Mouse (Mus musculus): Measurements from ENCODE around the gene Ak7. TPM values are rescaled to one million over a fixed set of nuclear protein-coding genes. Genes with fewer than 3 reads are reported as not detected.
A peak's percentile ranks its signal among the peaks of the same experiment; 100 is the strongest.

Gene Ak7
- total and polyA plus RNA-seq, 2 experiments = 0.09 TPM; not detected in 1

- no peaks in the 10 kb centered on the region for H3K4me1 ChIP-seq (ENCODE audit: control insufficient read depth, insufficient read depth, low read length)
- no peaks in the 10 kb centered on the region for H3K36me3 ChIP-seq (ENCODE audit: control insufficient read depth, insufficient read depth, low read length)
- no peaks in the 10 kb centered on the region for H3K27me3 ChIP-seq (ENCODE audit: control insufficient read depth, insufficient read depth, low read length)
- TF ChIP-seq CTCF (IDR thresholded peaks at IDR 0.05; ENCODE audit: low read depth, low read length) = peak; percentile 61
- no peak for TF ChIP-seq POLR2A (IDR thresholded peaks at IDR 0.05; ENCODE audit: extremely low read depth, insufficient read depth, low read length)
- no peaks in the 10 kb centered on the region for H3K79me2 ChIP-seq (ENCODE audit: control insufficient read depth, insufficient read depth, low read length)
- no peak overlapping the region for H3K4me3 ChIP-seq (ENCODE audit: insufficient read depth, low read depth, low read length)
- 4% methylated on average over 5 of the region's 5 CpGs for WGBS
- DNase-seq (ENCODE audit: extremely low read depth, low read depth, low spot score) = peak; percentile 50
- H3K9ac ChIP-seq (ENCODE audit: low read depth, low read length) = no peak overlapping the region
- H3K27ac ChIP-seq (replicated peaks; ENCODE audit: insufficient read depth, low read depth, low read length) = no peak overlapping the region
These were observed 16.9 kb downstream of the Ak7 start for GRCm38 (mm10) chr12:105722657-105723056.

GRCm38 (mm10) chr12:105724616-105725015, 18.8 kb downstream of the Ak7 start:
- Histone ChIP-seq H3K4me1 (ENCODE audit: control insufficient read depth, insufficient read depth, low read length) (peaks cover 6% of the 10 kb centered on the region; the same call in 1 of the 2 replicates), H3K36me3 (ENCODE audit: control insufficient read depth, insufficient read depth, low read length) (no peaks in the 10 kb centered on the region), H3K9ac (ENCODE audit: low read depth, low read length) (no peak overlapping the region), H3K4me3 (ENCODE audit: insufficient read depth, low read depth, low read length) (no peak overlapping the region), H3K27me3 (ENCODE audit: control insufficient read depth, insufficient read depth, low read length) (no peaks in the 10 kb centered on the region), H3K79me2 (ENCODE audit: control insufficient read depth, insufficient read depth, low read length) (no peaks in the 10 kb centered on the region), H3K27ac (replicated peaks; ENCODE audit: insufficient read depth, low read depth, low read length) (no peak overlapping the region)
- no peak for DNase-seq (ENCODE audit: extremely low read depth, low read depth, low spot score)
- WGBS = 32% methylated on average over 1 of the region's 1 CpGs
- TF ChIP-seq CTCF (IDR thresholded peaks at IDR 0.05; ENCODE audit: low read depth, low read length) (no peak), POLR2A (IDR thresholded peaks at IDR 0.05; ENCODE audit: extremely low read depth, insufficient read depth, low read length) (no peak)

GRCm38 (mm10) chr12:105725736-105726135, 20.0 kb downstream of the Ak7 start:
- peaks cover 7% of the 10 kb centered on the region for H3K4me1 ChIP-seq (ENCODE audit: control insufficient read depth, insufficient read depth, low read length)
- 79% methylated on average over 13 of the region's 13 CpGs for WGBS
- H3K9ac ChIP-seq (ENCODE audit: low read depth, low read length) = no peak overlapping the region
- H3K4me3 ChIP-seq (ENCODE audit: insufficient read depth, low read depth, low read length) = no peak overlapping the region
- no peak overlapping the region for H3K27ac ChIP-seq (replicated peaks; ENCODE audit: insufficient read depth, low read depth, low read length)
- H3K27me3 ChIP-seq (ENCODE audit: control insufficient read depth, insufficient read depth, low read length) = no peaks in the 10 kb centered on the region
- no peak for DNase-seq (ENCODE audit: extremely low read depth, low read depth, low spot score)
- no peaks in the 10 kb centered on the region for H3K36me3 ChIP-seq (ENCODE audit: control insufficient read depth, insufficient read depth, low read length)
- TF ChIP-seq CTCF (IDR thresholded peaks at IDR 0.05; ENCODE audit: low read depth, low read length) (no peak), POLR2A (IDR thresholded peaks at IDR 0.05; ENCODE audit: extremely low read depth, insufficient read depth, low read length) (no peak)
- no peaks in the 10 kb centered on the region for H3K79me2 ChIP-seq (ENCODE audit: control insufficient read depth, insufficient read depth, low read length)

GRCm38 (mm10) chr12:105727268-105727667, 21.5 kb downstream of the Ak7 start:
- Histone ChIP-seq H3K4me1 (ENCODE audit: control insufficient read depth, insufficient read depth, low read length) (peaks cover 9% of the 10 kb centered on the region), H3K9ac (ENCODE audit: low read depth, low read length) (no peak overlapping the region), H3K36me3 (ENCODE audit: control insufficient read depth, insufficient read depth, low read length) (no peaks in the 10 kb centered on the region), H3K27ac (replicated peaks; ENCODE audit: insufficient read depth, low read depth, low read length) (no peak overlapping the region), H3K27me3 (ENCODE audit: control insufficient read depth, insufficient read depth, low read length) (no peaks in the 10 kb centered on the region), H3K4me3 (ENCODE audit: insufficient read depth, low read depth, low read length) (no peak overlapping the region), H3K79me2 (ENCODE audit: control insufficient read depth, insufficient read depth, low read length) (no peaks in the 10 kb centered on the region)
- WGBS = 81% methylated on average over 3 of the region's 3 CpGs
- no peak for DNase-seq (ENCODE audit: extremely low read depth, low read depth, low spot score)
- TF ChIP-seq CTCF (IDR thresholded peaks at IDR 0.05; ENCODE audit: low read depth, low read length) = no peak
- TF ChIP-seq POLR2A (IDR thresholded peaks at IDR 0.05; ENCODE audit: extremely low read depth, insufficient read depth, low read length) = no peak

- H3K9ac ChIP-seq (ENCODE audit: low read depth, low read length) = no peak overlapping the region
- H3K27me3 ChIP-seq (ENCODE audit: control insufficient read depth, insufficient read depth, low read length) = no peaks in the 10 kb centered on the region
- WGBS = 38% methylated on average over 8 of the region's 8 CpGs
- peaks cover 9% of the 10 kb centered on the region for H3K4me1 ChIP-seq (ENCODE audit: control insufficient read depth, insufficient read depth, low read length)
- no peaks in the 10 kb centered on the region for H3K79me2 ChIP-seq (ENCODE audit: control insufficient read depth, insufficient read depth, low read length)
- TF ChIP-seq CTCF (IDR thresholded peaks at IDR 0.05; ENCODE audit: low read depth, low read length) (no peak), POLR2A (IDR thresholded peaks at IDR 0.05; ENCODE audit: extremely low read depth, insufficient read depth, low read length) (no peak)
- no peaks in the 10 kb centered on the region for H3K36me3 ChIP-seq (ENCODE audit: control insufficient read depth, insufficient read depth, low read length)
- H3K4me3 ChIP-seq (ENCODE audit: insufficient read depth, low read depth, low read length) = no peak overlapping the region
- DNase-seq (ENCODE audit: extremely low read depth, low read depth, low spot score) = peak; percentile 38
- no peak overlapping the region; the same call in 1 of the 2 replicates for H3K27ac ChIP-seq (replicated peaks; ENCODE audit: insufficient read depth, low read depth, low read length)
These were observed 22.2 kb downstream of the Ak7 start for GRCm38 (mm10) chr12:105727964-105728363.

- peak overlapping the region; percentile 4; the same call in 1 of the 2 replicates for H3K4me3 ChIP-seq (ENCODE audit: insufficient read depth, low read depth, low read length)
- H3K27ac ChIP-seq (replicated peaks; ENCODE audit: insufficient read depth, low read depth, low read length) = peak overlapping the region; percentile 39; the same call in 1 of the 2 replicates
- no peak overlapping the region for H3K9ac ChIP-seq (ENCODE audit: low read depth, low read length)
- no peaks in the 10 kb centered on the region for H3K36me3 ChIP-seq (ENCODE audit: control insufficient read depth, insufficient read depth, low read length)
- WGBS = 10% methylated on average over 6 of the region's 6 CpGs
- no peak for TF ChIP-seq POLR2A (IDR thresholded peaks at IDR 0.05; ENCODE audit: extremely low read depth, insufficient read depth, low read length)
- no peak for TF ChIP-seq CTCF (IDR thresholded peaks at IDR 0.05; ENCODE audit: low read depth, low read length)
- H3K4me1 ChIP-seq (ENCODE audit: control insufficient read depth, insufficient read depth, low read length) = peaks cover 9% of the 10 kb centered on the region
- DNase-seq (ENCODE audit: extremely low read depth, low read depth, low spot score) = peak; percentile 72
- H3K79me2 ChIP-seq (ENCODE audit: control insufficient read depth, insufficient read depth, low read length) = no peaks in the 10 kb centered on the region
- no peaks in the 10 kb centered on the region for H3K27me3 ChIP-seq (ENCODE audit: control insufficient read depth, insufficient read depth, low read length)
These were observed 25.2 kb downstream of the Ak7 start for GRCm38 (mm10) chr12:105730851-105731460.

All from liver, adult 2 months (tissue).